Mouse (Mus musculus) kidney, postnatal 14 days (tissue): Measurements from ENCODE around the gene Rhbdl3.
A peak's percentile ranks its signal among the peaks of the same experiment; 100 is the strongest.
"Not testable (repeated sequence)": the region's sequence is repeated elsewhere in the genome, so short reads cannot be mapped to it uniquely, and the experiment has no call there.

ENCODE experiments used
- DNase-seq: peaks from one replicate; pipeline ENCODE4 v3.0.0; 2022; ENCODE audit warnings: mixed read lengths

Rhbdl3 gene

GRCm38 (mm10) chr11:80313462-80313861, 12.8 kb downstream of the Rhbdl3 start:
- DNase-seq = no peak

DNA sequence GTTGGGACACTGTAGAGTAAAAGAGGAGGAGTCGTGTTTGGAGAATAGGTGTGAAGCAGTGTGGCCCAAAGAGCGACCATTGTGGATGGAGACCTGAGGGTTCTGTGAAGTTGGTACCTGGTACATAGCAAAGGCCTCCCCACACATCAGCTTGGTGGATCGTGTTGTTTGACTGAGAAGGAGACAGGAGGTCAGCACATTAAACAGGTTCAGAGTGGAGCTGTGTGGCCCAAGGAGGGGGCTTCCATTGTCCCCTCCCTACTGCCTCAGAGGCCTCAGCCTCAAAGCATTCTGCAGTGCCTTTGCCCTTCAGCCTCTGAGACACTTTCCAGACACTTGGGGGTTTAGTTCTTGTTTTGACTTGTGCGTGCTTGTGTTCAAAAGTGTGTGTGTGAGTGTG, 13.2 kb downstream of the Rhbdl3 start:
- no peak for DNase-seq

- no peak for DNase-seq
These were observed 15.3 kb downstream of the Rhbdl3 start for GRCm38 (mm10) chr11:80315743-80316639.

GRCm38 (mm10) chr11:80323255-80323654, 22.5 kb downstream of the Rhbdl3 start:
- DNase-seq = no peak

- DNase-seq = no peak
These were observed 23.9 kb downstream of the Rhbdl3 start for GRCm38 (mm10) chr11:80324636-80325035.

DNA sequence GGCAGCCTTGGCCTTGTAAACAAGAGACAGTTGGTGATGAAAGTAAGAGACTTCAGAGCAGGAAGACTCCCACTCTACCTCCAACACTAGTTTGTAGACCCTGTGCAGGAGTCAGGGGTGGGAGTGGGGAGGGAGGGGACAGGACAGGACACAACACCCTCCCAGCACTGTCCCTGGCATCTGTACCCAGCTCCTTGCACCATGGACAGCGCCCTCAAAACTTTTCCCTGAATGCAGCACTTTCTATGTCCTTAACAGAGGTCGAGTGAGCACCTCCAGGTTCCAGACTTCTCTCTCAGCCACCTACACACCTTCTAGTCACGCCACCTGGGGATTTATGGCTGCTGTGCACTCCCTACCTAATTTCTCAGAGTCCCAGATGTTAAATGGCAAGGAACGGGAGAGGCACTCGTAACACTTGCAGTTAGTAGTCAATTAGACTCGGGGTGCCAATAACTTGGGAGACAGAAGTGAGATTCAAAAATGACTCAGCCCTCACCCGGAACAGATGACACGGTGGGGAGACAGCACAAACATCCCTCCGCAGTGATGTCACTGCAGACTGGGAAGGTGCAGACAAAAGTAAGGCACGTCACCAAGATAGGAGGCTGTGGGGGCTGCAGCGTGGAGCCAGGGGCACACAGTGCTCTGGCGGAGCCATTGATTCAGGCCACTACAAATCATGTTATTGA, 32.1 kb downstream of the Rhbdl3 start:
- DNase-seq = no peak

DNA sequence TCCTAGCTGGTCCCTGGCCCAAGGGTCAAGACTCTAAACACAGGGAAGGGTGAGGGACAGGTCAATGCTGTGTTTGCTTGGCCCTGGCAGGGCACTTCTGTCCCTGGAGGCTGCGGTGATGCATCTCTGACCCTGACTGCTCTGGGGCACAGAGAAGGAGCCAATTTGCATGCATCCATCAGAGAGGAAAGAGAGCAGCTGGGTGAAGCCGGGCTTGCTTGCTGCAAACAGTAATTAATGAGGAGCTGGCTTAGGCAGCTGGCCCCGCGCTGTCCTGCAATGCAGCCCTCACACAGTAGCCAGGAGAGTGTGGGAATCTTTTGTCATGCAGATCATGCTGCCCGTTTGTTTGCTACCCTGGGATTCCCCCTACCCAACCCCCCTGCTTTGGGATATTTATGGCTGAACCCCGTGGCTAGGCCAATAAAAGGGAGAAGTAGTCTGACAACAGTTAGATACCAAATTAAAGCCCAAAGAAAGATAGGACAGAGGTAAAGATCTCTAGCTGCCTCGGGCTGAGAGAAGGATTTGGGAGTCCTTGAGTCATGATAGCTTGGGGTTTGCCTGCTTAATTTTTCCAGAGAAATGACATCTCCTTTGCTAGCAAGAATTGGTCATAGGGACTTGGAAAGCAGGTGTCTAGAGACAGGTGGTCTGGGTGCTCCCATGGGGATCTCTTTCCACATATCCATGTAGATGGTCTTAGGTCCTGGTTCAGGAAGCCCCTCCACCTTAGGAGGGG, 35.1 kb downstream of the Rhbdl3 start:
- DNase-seq = peak; percentile 8

- no peak for DNase-seq
These were observed 35.6 kb downstream of the Rhbdl3 start for GRCm38 (mm10) chr11:80336351-80336730.

GRCm38 (mm10) chr11:80342482-80342881, 41.8 kb downstream of the Rhbdl3 start:
- no peak for DNase-seq

- peak; percentile 81 for DNase-seq
These were observed 51.2 kb downstream of the Rhbdl3 start for GRCm38 (mm10) chr11:80351832-80352430.

- peak; percentile 11 for DNase-seq
These were observed 54.1 kb downstream of the Rhbdl3 start for GRCm38 (mm10) chr11:80354832-80355231.

DNA sequence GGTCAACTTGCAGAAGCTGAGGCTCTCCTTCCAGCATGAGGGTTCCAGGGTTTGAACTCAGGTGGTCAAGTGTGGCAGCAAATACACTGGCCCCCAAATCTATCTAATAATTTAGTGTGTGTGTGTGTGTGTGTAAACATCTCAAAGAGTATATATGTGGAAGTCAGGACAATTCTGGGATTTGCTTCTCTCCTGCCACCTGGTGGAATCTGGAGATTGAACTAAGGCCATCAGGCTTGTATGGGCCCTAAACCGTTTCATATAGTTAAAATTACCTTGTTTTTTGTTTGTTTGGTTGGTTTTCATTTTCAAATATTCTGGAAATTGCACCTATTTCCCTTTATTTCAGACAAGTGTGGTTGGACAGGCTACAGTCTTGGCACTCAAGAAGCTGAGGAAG, 68.2 kb downstream of the Rhbdl3 start:
- no peak for DNase-seq

DNA sequence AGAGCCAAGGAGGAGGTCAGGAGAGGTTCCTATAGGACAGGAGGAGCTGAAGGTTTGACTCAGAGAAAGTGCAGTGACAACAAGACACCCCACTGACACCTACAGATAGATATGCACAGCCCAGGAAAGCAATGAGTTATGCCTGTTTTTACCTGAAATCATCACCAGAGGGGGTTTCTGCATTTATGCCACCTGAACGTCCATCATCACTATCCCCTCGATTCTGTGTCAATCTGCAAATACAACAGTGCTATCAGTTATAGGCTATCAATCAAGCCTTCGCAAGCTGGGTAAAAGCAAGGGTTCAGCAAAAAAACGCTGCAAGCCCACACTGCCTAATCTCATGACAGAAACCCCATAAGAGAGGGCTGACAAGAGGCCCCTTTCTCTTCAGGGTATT, 75.9 kb downstream of the Rhbdl3 start:
- no peak for DNase-seq

GRCm38 (mm10) chr11:80377712-80378451, 77.2 kb downstream of the Rhbdl3 start, which contains the start of gene 5730455P16Rik:
Gene 5730455P16Rik (minus strand): TSS chr11:80378034.
- peak; percentile 88 for DNase-seq

GRCm38 (mm10) chr11:80378452-80379068, 77.8 kb downstream of the Rhbdl3 start:
- not testable (repeated sequence) for DNase-seq

DNA sequence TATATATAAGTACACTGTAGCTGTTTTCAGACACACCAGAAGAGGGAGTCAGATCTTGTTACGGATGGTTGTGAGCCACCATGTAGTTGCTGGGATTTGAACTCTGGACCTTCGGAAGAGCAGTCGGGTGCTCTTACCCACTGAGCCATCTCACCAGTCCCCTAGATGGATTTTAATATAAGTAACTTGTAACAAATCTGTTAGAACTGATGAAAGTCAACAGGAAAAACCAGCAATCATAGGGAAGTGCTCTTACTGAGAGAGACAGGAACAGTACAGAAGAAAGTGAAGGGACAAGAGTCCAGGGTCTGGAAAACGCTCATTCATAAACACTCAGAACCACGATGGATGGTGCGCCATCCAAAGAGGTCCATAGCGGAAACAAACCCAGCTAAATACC, 78.5 kb downstream of the Rhbdl3 start:
- DNase-seq = not testable (repeated sequence)

DNA sequence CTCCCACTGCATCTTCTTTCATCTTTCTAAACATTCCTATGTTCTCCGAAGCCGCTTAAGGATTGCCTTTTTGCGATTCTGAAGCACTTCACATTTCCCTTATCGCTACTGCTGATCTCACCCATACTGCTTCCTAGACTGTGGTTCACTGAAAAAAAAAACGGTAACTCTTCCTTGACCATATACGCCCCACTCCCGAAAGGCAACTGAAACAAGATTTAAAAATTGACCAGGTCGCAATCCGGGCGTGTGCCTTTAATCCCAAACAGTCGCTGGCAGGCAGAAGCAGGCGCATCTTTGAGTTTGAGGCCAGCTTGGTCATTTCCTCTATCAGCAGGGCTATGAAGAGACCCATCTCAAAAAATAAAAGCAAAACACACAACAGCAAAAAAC, 81.9 kb downstream of the Rhbdl3 start:
- no peak for DNase-seq

GRCm38 (mm10) chr11:80383019-80383625, 82.4 kb downstream of the Rhbdl3 start, which contains the start of gene Zfp207:
Gene Zfp207 (plus strand): TSS chr11:80383279.
- DNase-seq = peak; percentile 99

- no peak for DNase-seq
These were observed 82.9 kb downstream of the Rhbdl3 start for GRCm38 (mm10) chr11:80383626-80384046.

DNA sequence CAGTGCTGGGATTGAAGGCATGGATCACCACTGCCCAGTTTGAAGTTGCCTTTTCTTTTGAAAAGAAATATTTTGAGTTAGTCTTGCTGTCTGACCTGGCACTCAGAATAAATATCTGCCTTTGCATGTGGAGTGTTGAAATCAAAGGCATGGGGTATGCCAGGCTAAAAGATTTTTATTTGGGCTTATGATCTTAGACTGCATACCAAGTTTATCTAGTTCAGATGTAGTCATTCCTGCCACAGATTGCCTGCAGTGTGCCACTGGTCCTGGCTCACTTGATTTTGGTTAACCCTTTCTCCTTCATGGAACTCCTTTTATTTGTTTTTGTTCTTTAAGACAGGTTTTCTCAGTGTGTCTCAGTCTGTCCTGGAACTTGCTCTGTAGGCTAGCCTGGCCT, 83.7 kb downstream of the Rhbdl3 start:
- DNase-seq = no peak

GRCm38 (mm10) chr11:80385055-80385454, 84.3 kb downstream of the Rhbdl3 start:
- no peak for DNase-seq
